Mouse (Mus musculus) WW6 (cell line): ENCODE measurements around the gene Emp2.
A peak's percentile ranks its signal among the peaks of the same experiment; 100 is the strongest.
"Not testable (repeated sequence)": the region's sequence is repeated elsewhere in the genome, so short reads cannot be mapped to it uniquely, and the experiment has no call there.

ENCODE experiments used
- DNase-seq: peaks from one replicate; pipeline ENCODE4 v3.0.0-alpha.2; 2013; ENCODE audit warnings: low read depth, low spot score

Emp2 gene

DNA sequence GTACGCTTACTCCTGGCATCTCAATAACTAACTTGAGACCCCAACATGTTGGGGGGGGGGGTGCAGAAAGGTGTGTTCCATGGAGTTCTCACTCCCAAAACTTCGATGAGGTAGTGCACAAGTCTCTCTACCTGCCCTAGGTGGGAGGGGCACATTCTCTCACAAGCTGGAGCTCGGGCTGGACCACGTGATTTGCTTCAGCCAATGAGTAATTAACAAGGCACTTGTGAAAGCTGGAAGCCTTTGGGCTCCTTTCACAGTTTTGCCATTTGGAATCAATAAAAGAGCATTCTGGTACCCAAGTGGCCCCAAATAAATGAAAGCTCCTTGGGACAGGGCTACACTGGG, 3.4 kb upstream of the Emp2 start:
- DNase-seq: peak; percentile 62

DNA sequence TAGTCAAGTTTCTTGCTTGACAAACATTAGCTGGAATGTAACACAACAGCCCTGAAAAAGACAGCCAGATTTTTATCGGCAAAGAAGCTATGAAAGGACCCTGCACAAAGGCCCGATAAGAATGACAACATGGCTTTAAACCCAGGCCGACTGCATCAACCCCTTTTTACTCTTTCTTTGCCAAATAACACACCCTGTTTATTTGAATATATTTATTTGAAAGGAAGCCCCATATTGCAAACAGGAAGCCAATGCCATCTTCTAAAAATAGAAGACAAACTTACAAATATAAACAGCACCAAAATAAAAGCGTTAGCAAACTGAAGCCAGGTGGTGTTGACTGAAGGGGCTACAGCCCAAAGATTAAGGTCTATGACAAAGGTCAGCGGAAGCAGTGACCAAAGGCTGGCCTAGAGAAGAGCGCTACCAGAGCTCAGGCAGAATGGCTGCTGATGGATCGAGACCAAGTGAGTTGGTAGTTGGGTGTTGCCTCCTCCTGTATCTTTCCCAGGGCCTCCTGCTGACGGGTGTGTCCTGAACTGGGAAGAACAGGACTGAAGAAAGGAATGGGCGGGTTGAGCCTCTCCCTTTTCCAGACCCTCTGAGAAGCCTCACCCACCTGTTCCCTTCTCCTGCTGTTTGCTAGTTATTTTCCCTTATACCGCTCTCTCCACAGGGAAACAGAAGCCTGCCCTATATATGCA, 2.9 kb upstream of the Emp2 start:
- peak; percentile 59 for DNase-seq

DNA sequence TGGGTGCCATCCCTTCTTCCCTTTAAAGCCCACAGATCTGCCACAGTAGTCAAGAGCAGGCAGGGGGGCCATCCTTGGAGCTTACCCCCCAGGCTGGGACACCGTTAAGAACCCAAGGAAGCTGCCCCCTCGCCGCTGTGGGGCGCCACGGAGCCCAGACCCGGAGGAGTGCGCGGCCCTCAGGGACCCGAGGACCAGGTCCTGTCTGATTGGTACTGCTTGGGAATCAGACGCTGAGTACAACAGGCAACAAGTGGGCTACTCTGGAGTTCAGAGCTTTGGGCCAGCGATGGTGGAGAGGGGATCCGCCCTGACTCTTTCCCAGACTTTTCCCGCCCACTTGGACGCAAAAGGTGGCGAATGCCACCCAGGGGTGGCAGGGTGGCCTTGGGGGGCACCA, 542 bp downstream of the Emp2 start:
- DNase-seq: no peak

DNA sequence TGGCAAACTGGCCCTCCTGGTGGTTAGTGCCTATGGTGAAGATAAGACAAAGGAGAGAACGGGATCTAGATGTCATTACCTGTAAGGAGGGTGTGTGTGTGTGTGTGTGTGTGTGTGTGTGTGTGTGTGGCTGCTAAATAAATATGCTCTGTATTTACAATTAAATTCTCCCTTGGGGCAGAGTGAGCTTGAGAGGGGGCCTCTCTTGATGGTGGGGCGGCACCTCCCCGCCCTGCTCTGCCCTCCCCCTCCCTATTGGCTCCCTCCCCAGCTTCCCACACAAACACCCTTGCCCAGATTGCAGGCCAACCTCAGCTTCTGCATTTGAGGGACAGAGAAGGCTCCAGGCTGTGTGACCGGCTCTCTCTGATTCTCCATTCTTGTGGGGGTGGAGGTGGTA, 1.8 kb downstream of the Emp2 start:
- DNase-seq: no peak

DNA sequence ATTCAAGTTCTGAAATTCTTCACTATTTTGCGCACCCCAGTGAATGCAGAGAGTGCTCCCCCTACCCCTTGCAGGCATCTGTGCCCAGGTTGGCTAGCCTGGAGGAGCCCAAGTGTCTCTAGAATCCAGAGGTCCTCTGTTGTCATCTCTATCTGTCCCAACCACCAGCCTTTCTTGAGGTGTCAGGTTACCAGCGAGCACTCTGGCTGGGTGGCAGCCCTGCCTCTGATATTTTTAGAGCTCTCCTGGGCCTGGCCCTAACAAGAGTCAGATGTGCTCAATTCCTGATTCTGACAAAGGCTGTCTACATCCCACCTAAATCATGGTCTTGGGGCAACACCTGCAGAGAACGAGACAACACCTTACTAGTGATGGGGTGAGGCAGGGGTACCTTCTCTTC, 2.7 kb downstream of the Emp2 start:
- no peak for DNase-seq

DNA sequence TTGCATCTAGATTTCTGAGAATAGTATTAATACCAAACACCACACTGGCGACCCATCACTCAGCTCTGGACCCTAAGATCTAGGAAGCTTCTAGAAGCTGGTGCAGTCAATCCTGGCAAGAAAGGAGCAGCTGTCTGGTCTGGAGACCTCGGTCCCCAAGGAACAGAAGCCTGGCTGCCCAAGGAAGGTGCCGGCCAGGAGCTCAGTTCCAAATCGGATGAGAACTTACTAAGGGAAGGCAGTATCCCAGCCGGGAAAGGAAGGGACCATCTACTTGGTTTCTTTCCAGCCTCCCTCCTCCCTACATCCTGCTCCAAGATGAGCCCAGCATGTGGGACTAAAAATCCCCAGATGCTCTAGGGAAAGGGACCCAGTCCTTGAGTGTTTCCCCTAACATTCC, 3.3 kb downstream of the Emp2 start:
- no peak for DNase-seq

DNA sequence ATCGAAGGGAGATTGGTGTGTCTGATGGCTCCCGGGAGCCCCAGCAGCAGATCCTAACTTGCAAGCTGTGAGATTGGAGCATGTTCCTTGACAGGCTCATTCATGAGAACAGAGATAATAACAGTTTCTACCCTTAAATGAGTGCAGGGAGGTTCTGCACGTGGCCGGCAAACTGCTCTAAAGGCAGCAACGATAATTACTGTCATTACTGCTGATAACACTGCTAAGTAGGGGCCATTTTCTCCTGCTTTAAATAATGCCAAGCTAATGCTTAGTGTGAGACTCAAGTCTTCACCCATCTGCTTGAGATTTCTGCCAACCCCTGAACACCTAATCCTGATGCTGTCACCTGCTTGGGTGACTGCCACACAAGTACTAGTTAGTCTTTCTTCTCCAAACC, 6.4 kb downstream of the Emp2 start:
- no peak for DNase-seq

DNA sequence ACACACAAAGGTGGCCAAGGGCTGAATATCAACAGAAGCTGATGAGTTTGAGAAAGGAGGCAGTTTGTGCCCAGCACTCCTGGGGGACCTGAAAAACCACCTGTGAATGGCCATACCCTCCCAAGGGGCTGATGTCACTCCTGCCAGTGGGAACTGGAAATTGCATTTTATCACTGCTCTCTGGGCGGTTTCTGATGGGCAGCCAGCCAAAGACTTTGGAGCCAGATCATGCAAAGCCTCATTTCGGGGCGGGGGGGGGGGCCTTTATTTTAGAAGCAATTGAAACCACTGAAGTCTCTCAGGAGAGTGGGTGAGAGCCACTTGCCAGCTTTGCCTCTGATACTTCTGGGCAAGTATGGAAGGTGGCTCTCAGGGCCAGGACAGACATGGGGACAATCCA, 7.7 kb downstream of the Emp2 start:
- no peak for DNase-seq

DNA sequence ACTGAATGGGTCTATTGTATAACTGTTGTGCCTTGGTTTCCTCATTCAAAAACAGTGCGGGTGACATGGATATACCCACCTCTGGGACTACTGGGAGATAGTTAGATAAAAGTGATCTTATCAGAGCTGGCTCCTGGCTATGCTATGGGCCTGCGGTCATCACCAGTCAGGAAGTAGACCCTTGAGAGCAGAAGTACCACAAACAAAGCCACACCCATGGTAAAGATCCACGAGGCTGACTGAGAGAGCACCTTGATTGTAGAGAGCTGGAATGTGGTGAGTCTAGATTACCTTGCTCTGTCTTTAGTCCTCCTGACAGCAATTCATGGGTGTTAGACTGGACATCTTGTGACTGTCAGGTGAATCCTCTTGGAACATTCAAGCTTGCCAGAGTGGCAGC, 12.4 kb downstream of the Emp2 start:
- DNase-seq: no peak

DNA sequence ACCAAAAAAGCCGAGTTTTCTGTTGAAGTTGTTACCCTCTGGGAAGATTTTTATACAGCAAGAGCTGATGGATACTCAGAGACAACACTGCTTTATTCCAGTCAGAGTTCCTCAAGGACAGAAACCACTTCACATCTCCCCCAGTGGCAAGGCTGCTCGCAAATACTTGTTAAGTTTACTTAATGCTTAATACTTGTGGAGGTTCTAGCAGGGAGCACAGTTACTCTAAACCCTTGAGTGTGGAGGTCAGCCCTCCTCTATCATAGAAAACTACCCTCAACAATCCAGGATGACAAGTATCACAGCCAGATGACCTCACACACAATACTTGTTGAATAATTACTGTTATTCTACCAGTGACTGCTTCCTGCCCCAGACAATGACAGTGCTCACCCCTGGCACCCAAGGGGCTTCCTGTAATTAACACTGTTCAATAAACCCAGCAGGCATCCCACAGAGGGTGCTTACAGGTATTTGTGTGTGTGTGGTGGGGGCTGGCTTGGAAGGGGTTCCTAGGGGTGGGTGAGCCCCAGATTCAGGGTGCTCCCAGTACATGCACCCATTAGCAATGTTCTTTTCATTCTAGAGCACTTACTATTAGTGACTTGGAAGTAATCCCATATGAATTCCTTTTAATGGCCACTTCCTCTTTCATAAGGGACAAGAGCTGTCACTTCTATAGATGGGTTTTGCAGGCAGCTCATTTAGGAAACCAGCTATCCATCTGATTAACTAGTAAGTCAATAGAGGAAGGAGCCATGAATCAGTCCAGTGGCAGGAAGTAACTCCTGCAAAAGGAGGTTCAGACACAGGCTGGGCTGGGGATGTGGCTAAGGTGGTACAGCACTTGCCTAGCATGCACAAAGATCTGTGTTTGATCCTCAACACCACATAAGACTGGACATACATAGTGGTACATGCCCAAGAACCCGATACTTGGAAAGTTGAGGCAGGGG, 13.3 kb downstream of the Emp2 start:
- no peak for DNase-seq

DNA sequence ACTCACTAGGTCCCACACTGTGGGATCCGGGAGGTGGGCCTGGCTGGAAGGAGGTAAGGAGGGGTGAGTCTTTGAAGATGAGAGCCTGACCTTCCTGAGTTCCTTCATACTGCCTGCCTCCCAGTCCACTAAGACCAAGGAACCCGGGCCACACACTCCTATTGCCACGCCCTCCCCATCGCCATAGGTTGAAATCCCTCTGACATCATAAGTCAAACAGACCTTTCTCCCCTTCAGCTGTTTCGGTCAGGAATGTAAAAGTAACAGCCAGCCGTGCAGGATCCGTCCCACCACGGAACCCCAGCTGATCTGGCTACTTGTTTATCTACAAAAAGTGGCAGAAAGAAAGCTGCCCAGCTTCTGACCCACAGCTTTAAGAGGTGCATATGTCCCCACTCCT, 14.1 kb downstream of the Emp2 start:
- no peak for DNase-seq

DNA sequence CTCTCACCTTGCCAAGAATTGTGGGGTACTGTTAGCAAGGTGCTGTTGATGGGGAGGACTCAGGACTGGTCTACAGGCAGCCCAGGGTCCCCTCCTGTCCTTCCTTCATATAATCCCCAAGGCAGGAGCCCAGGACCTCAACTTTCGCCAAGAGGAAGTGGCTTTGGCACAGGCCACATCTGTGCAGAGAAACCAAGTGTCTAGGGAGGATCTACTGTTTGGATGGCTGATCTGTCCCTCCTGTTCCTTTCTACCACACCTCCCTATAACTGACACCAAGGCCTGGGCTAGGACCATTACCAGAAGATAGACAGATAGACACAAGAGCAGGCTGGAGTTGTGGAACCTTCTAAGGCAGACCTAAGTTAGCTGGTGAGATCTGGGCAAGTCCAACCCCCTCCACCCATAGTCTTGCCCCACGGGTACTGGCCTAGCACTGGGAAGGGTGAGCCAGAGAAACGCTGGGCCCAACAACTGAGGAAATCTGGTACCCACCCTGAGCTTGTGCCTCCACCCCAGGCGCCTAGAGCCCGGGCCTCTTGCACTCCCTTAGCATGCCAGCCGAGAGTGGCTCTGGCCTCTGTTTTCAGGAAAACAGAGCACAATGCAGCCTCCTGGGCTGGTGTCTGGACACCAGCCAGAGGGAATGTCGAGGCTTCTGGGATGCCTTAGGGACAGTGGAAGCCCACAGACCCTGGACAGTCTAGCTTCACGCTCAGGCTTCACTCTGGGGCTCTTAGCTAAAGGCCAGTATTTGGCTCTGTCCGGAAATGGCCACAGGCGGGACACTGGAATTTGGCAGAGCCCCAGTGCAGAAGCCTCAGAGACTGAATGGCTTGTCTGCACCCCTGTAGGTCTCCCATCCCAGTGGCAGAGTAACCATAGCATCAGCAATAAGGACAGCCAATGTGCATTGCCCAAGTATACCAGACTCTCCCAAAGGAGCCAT, 15.8 kb downstream of the Emp2 start:
- no peak for DNase-seq

DNA sequence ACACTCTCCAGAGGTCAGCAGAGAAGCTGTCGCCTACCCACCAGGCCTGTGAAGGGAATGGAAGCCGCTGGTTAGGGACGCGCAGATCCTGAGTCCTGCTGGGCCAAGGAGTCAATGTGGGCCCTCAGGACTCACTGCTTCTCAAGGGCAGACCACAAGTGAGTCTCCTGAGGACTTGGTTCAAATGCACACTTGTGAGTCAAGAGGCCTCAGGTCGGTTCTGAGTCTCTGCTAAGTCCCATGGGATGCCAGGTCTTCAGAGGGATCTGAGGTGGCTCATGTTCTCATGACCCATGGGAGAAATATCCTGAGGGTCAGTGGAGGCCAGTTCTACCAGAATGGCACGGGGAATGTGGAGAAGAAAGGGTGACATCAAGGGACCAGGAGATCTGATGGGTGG, 25.7 kb downstream of the Emp2 start:
- no peak for DNase-seq

DNA sequence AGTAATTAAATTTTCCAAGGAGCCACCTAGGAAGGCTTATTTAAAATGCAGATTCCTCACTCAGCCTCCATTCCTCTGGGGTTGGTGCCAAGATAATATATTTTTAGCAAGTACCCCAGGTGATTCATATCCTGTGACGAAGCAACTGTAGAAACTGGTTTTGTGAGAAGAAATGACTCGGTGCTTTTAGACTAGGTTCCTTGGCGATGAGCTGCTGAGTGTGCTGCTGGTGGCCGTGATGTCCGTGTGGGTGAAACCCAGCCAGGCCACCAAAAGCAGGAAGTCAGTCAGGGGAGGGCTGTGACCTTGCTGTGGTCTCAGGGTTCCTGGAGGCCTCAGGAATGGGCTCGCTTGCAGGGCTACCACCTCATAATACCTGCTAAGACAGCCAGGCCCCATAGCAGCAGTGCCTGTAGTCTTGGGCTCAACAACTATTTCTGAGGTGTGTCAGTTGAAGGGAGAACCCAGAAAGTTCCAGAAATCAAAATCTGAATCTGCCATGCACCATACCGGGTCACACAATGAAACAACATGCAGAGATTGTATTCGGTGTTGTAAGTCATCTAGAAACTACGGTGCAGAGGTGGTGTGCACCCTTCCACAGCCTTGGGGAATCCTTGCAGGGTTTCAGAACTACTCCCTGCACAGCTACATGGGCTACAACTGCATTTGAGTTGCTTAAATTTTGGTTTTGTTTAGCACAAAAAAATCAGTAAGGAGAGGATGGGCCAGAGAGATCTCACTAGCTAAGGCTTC, 27.1 kb downstream of the Emp2 start:
- no peak for DNase-seq

DNA sequence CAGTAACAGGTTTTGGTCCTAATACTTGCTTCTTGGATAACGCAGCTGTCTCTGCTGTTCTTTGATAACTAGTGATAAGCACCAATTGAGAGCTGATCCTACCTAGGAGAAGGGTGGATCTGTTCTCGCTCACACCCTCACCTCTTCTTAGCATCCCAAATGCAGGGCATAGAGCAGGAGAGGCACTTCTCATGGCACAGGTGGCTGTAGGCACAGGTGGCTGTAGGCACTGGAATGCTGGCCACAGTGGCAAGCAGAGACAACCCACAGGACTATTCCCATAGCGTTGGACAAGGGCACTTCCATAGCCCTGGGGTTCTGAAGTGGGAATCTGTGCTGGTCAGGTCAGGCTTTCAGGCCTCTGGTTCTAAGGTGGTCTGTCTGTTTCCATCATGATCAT, 31.9 kb downstream of the Emp2 start:
- DNase-seq: no peak

DNA sequence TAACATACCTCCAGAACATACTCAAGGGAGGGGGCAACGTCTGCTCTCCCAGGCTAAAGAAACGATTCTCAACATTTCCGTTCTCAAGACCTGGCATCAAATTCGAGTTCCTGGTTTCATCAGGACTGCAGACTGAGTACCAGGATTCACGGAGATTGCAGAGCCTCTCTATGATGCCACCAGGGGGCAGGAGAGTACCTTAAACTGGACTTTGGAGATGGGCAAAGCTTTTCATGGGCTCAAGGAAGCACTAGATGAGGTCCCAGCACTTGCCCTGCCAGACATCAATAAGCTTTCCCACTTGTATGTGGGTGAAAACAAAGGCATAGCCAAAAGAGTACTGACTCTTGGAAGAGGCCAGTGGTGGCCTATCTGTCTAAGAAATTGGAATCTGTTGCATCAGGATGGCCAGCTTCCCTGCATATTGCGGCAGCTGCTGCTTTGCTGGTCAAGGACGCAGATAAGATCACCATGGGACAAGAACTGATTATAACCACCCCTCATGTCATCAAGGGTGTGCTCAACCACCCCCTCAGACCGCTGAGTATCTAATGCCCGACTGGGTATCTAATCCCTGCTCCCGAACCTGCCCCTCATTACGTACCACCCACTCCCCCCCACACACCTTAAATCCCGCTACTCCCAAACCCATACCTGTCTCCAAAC, 33.3 kb downstream of the Emp2 start:
- peak; percentile 45 for DNase-seq

DNA sequence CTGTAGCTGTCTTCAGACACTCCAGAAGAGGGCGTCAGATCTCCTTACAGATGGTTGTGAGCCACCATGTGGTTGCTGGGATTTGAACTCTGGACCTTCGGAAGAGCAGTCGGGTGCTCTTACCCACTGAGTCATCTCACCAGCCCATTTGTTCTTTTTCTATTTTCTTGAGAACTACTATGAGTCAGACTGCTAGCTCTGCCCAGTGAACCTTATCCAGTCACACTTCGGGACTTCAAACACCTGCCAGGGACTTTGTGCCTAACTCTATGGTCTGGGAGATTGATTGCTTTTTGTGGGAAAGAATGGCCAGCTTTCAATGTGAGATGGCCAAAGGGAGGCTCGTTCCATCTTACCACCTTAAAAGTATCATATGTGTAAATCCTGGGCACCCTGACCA, 37.0 kb downstream of the Emp2 start:
- not testable (repeated sequence) for DNase-seq

DNA sequence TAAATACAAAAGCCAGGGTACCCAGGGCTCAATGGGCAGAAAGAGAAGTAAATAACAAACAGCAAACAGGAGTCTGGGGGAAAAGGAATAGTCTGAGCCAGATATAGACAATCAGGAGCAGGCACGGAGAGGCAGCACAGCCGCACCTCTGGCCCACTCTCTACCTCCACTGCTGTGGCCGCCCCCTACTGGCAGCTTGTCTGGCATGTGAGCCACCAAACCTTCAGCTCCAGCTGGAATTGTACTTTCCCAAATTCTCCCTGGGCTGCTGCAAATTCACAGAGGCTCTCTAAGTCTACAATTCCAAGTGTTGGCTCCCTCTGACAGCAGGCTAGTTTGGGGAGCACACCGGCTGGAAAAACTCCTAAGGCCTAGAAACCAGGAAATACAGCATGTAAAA, 39.3 kb downstream of the Emp2 start:
- peak; percentile 14 for DNase-seq

DNA sequence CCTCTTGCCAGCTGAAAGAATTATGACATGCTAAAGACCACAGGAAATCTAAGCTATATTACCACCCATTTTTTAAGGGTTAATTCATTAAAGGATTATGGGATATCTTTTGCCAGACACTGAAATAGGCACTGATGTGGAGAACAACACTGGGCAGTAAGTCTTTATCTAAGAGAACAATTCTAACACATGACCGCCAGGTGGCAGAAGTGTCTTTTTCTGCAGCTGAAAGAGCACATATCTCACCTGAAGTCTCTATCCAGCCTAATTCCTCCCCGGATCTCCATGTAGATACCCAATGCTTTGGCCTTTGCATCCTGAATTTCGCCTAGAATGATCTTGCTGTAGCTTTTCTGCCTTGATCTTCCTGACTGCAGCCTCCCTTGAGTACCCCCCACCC, 41.5 kb downstream of the Emp2 start:
- DNase-seq: peak; percentile 38

DNA sequence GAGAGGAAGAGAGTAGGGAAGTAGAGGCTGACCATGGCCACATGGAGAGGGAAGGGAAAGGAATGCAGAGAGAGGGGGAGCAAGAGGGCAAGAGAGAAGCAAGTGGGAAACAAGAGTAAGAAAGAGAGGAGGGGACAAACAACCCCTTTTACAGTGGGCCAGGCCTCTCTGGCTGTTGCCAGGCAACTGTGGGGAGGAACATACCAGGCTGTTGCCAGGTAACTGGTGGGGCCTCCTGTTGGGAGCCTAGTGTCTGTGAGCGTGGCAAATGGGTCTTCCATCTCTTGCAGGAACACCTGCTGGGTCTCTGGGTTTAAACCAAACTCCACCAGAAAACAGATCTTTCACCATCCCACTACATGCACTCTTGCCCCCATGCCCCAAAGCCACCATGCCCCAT, 59.8 kb downstream of the Emp2 start:
- DNase-seq: peak; percentile 9

DNA sequence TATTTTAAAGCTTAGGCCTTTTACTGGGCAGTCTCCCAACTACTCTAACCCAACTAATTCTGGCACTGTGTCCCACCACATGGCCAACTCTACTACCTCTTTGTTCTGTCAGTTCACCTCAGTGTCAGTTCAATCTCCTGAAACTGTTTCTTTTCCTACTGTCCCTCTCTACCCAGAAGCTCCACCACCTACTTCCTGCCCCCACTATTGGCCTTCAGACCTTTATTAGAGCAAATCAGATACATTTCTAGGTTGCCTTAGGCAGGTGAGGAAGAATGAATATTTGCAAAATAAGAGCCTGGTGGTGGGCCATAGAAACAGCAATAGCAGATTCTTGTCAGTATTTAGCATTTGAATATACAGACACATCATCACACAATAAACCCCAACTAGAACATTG, 77.2 kb downstream of the Emp2 start:
- no peak for DNase-seq
